Mouse (Mus musculus): ENCODE data around the gene Luc7l2. TPM values are rescaled to one million over a fixed set of nuclear protein-coding genes. Genes with fewer than 3 reads are reported as not detected.

Luc7l2 gene
- 171 TPM for polyA plus RNA-seq (2014; fragmentation: Illumina TruSeq; extraction: RNeasy Lipid Tissue Mini Kit (QIAGEN cat#74804); ENCODE audit: low read depth, low replicate concordance)

GRCm38 (mm10) chr6:38551062-38551988 is at the start of gene Luc7l2:
TSS of gene Luc7l2 (plus strand) at chr6:38551334.

DNA sequence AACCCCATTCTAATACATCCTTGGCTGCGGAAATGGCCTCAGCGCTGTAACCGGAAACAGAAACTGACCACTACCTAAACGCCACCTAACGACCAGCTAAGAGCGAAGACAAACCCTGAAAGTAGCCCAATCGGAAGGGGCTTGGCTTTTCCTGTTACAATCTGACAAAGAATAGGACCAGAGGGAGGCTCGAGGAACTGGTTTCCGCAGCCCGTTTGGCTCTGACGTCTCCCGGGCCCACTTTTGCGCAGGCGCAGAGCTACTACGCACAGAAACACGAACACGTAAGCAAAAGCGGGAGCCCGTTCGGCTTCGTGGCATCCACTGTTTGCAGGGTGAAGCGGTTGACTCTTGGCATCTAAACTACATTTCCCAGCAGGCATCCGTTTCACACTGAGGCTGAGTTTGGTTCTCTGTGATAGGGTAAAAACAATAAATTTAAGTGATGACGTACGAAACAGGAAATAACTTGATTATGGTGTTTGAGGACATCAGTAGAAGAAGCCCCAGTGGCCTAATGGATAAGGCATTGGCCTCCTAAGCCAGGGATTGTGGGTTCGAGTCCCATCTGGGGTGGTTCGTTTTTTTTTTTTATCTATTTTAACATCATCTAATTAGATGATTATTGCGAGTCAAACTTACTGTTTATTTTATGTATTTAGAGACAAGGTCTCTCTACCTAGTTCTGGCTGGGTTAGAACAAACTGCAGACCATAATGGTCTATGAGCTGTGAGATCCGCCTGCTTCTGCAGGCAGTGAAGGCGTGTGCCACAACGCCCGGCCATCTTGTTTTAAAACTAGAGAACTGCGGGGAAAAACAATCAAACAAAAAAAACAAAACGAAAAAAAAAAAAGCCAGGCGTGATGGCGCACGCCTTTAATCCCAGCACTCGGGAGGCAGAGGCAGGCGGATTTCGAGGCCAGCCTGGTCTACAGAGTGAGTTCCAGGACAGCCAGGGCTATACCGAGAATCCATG is 17.4 kb upstream of the Luc7l2 start, which contains the start of gene Fmc1:
Gene Fmc1 (plus strand): TSS at position 75 of the 978 bp plus-strand sequence.

DNA sequence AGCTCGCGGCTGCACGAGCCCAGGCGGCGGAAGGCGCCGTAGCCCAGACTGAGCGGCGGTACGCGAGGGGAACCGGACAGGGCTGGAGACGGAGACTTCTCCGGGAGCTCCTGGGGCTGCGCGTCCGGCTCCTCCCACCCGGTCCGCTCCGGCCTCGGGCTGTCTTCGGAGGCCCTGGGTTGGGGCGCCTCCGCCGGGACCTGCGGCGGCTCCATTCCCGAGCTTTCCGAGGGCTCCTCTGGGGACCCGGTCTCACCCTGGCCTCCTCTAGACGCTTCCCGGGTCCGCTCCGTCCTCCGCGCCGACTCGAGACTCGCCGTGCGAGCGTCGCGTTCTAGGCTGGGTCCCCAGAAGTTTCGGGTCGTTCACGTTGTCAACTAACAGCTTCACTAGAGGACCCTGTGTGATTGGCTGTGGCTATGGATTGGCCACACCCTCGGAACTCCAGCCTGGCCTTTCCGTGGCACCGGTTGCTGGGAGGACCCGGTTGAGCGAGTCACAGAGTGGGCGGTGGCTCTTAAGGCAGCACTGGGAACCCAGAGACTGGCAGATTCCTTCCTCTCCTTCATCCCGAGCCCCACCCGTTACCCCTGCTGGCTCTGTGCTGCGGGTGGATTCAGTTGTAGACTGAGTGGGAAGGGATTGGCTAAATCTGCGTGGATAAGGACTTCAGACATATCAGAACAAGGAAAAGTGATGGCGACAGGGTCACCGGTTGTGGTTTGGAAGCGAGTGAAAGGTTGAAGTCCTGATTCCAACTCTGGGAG is 85.9 kb downstream of the Luc7l2 start, which contains the start of gene Klrg2:
Gene Klrg2 (minus strand): TSS at position 391 of the 767 bp plus-strand sequence.

Other genes with a start within 250 kb of the Luc7l2 start
- gene Zc3hav1, start 196.7 kb upstream of the Luc7l2 start, polyA plus RNA-seq (2014; fragmentation: Illumina TruSeq; extraction: RNeasy Lipid Tissue Mini Kit (QIAGEN cat#74804); ENCODE audit: low read depth, low replicate concordance), result 12.0 TPM
- 1.9 TPM for gene Ttc26, start 169.9 kb upstream of the Luc7l2 start, polyA plus RNA-seq (2014; fragmentation: Illumina TruSeq; extraction: RNeasy Lipid Tissue Mini Kit (QIAGEN cat#74804); ENCODE audit: low read depth, low replicate concordance)
- gene Ubn2, start 117.4 kb upstream of the Luc7l2 start, polyA plus RNA-seq (2014; fragmentation: Illumina TruSeq; extraction: RNeasy Lipid Tissue Mini Kit (QIAGEN cat#74804); ENCODE audit: low read depth, low replicate concordance), result 11.0 TPM
- gene Fmc1, start 17.8 kb upstream of the Luc7l2 start, polyA plus RNA-seq (2014; fragmentation: Illumina TruSeq; extraction: RNeasy Lipid Tissue Mini Kit (QIAGEN cat#74804); ENCODE audit: low read depth, low replicate concordance), result 272 TPM
- 0.13 TPM for gene Klrg2, start 85.9 kb downstream of the Luc7l2 start, polyA plus RNA-seq (2014; fragmentation: Illumina TruSeq; extraction: RNeasy Lipid Tissue Mini Kit (QIAGEN cat#74804); ENCODE audit: low read depth, low replicate concordance)
- 1.5 TPM for gene Clec2l, start 111.7 kb downstream of the Luc7l2 start, polyA plus RNA-seq (2014; fragmentation: Illumina TruSeq; extraction: RNeasy Lipid Tissue Mini Kit (QIAGEN cat#74804); ENCODE audit: low read depth, low replicate concordance)